Mouse (Mus musculus): Measurements from ENCODE around the gene Ces3b.

Gene Ces3b

DNA sequence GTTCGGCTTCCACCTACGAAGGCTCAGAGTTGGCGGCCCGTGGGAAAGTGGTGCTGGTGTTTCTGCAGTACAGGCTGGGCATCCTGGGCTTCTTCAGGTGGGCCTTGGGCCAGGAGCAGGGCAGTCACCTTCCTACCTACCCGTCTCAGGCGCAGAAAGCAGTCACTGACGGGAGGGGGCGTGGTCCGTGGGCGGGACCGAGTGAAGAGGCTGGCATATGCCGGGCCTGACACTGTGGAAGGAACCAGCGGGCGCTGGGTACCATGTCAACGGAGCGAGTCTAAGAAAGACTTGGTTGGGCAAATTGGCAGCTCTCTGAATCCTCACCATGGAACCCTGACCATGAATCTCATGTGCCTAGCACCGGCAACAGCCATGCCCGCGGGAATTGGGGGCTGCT lies 58.8 kb downstream of the Ces3b start:
- DNase-seq (ENCODE audit: low read depth, low spot score), result no peak
